Mouse (Mus musculus) CH12F3 (cell line): ENCODE measurements around the gene Zkscan5.
"Not testable (repeated sequence)": the region's sequence is repeated elsewhere in the genome, so short reads cannot be mapped to it uniquely, and the experiment has no call there.

ENCODE experiments used
- in situ Hi-C: fragments of 300-500 bp; cut with MboI; formaldehyde crosslinking; loops from 2 replicates; pipeline ENCODE4 v1.14.3; 2020; ENCODE audit warnings: low sequenced_read_pairs

The Zkscan5 gene

DNA sequence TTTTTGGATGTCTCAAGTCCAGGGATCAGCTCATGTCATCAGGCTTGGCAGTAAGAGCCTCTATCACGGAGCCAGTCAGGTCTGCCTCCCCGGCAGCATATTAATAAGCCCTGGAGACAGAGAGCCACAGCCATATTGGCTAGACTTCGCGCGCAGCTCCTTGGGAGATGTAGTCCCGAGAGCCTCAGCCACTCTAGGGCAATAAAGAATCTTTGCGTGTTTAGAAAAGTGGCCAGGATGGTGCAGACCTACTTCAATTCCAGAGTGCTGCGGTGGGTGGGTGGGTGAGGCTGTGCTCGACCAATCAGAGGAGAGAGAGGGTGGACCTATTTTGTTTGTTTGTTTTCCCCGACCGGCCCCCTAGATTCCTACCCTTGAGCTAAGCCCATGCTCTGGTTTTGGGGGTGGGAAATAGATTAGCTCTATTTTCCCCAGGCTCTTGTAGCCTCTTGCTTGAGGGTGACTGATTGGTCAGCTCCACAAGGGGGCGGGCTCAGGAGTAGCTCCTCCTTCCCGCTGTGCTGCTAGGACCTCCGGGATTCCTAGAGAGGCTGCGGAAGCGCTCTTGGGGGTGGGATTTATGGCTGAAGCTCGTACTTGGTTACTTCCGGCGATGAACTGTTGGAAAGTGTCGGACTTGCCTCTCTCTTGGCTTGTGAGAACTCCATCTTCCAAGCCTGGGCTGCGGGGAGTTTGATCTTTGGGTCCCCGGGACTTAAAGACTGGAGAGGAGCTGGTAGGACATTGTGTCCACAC lies at the start of gene Zkscan5:
TSS of gene Zkscan5 (plus strand) at position 627 of the 756 bp plus-strand sequence.
- in situ Hi-C loops, result no loop called here

DNA sequence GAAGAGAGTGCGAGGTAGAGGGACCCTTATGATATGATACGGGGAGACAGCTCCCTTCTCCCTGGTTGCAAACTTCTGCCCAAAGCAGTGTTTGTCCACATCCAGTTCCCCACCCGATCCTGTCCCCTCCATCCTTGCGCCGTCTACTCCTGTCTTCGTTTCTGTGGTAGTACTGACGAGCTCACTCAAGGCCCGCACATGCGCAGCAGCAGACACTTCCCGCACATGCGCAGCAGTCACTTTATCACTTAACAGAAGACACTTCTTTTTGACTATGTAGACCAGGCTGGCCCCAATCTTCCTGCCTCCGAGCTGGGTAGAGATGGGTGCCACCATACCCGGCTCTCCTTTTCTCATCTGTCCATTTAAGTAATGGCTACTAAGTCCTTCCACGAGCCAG lies 43.0 kb upstream of the Zkscan5 start:
- in situ Hi-C loops, result no loop called here

DNA sequence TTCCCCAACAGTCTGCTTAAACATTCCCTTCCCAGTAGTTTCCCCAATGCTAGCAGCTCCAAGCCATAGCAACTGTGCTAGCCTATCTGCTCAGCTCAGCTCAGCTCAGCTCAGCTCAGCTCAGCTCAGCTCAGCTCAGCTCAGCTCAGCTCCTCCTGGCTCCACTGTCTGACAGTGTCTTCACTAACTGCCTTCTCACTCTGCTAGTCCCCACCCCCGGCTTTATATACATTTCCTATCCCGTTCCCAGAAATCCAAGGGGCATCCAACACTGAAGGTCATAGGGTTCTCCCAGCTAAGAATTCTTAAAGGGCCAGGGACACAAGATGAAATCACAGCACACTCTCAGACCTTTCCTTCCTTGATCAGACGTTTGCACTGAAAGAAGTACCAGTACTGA lies 39.7 kb upstream of the Zkscan5 start:
- in situ Hi-C loops, result no loop called here

DNA sequence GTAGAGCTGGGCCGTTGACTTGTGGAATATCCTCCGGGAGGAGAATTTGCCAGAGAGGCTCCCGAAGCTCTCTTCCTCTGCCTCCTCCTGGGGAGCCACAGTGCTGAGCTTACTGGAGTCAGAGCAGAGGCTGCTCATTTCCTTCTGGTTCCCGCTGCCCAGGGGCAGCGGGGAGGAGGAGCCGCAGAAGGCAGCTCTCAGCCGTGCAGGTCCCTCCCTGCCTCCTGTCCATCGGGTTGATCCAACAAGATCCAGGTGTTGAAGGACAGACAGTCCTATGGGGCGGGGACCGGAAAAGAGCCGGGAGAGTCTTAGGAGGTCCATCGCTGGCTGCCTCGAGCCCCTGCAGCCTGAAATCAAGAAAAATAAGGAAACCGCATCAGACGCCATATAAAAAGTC lies 39.2 kb upstream of the Zkscan5 start:
- in situ Hi-C loops, result no loop called here

DNA sequence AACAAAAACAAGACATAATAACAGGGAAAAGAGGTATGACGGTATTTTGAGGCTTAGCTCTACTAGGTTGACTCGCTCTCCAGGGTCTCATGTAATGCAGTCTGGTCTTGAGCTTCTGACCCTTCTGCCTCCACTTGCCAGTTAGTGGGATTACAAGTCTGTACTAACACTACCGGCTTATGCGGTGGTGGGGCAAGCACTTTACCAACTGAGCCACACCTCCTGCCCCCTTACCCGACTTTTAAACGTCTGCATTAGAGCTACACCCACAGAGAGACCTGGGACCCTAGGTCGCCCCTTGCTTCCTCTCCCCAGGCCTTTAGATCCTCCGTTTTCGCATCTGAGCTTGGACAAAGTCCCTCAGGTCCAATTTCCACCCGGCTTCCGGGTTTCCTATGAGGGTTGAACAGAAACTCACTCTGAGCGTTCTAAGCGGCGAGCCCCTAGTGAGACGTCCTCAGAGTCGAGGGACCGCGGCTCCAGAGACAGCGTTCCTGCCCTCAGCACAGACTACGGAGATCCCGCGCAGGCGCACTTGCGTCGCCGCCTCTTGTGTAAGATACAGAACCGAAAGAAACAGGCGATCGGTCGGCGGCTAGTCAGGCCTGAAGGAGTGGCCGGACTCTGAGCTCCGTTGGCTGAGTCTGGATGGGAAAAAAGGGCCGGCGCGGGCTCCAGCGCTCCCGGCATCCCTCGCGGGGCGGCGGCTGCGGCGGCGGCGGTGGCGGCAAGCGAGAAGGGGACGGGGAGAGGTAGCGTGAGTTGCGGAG lies 37.6 kb upstream of the Zkscan5 start, which contains the start of the genes Ptcd1 and Cpsf4:
TSS of gene Ptcd1 (minus strand) at position 573 of the 770 bp plus-strand sequence.
TSS of gene Cpsf4 (plus strand) at position 678 of the 770 bp plus-strand sequence.
- in situ Hi-C loops, result no loop called here

DNA sequence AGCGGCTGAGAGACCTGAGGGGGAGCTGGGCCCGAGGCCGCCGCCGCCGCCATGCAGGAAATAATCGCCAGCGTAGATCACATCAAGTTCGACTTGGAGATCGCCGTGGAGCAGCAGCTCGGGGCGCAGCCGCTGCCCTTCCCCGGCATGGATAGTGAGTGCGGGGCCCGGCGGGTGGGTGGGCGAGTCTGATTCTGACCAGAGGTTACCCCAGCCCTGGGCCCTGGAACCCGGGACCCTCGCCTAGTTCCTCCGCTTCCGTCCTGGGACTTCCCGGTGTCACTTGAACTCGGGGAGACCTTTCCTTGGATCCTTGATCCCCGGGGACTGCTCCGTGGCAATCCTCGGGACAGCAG lies 37.1 kb upstream of the Zkscan5 start:
- in situ Hi-C loops, result no loop called here

DNA sequence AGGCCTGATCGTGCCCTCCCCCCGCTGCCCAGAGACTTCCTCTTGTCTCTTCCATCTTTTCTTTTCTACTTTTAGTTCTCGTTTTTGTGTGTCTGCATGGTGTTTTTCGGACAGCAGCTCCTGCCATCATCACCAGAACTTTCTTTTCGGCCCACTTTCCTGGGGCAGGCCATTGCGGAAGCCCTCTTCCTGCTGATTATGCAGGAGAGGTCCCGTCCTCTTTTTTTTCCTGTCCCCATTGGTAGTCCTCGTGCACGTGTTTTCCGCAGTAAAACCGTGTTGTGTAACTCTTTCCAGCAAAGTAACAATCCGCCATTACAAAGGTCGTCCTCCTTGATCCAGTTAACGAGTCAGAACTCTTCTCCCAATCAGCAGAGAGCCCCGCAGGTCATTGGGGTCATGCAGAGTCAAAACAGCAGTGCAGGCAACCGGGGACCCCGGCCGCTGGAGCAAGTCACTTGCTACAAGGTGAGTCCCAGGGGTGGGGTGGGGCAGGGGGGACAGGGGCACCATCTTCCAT lies 25.8 kb upstream of the Zkscan5 start:
- in situ Hi-C loops, result no loop called here

DNA sequence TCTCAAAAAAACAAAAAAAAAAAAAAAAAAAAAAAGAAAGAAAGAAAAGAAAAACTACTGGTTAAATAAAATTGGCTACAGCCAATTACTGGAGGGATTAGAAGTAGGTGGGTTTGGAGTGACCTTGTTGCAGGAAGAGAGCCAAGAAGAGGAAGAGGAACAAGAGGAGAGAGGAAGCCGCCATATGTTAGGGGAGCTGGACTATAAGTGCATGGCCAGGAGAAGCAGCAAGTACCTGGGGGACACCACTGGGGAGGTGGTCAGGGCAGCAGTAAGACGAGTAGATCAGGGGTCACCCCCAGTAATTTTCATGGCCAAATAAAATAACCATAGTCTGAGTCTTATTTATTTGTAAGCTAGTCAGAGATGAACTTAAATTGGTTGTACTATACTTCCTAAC lies 19.1 kb upstream of the Zkscan5 start:
- in situ Hi-C loops, result no loop called here

DNA sequence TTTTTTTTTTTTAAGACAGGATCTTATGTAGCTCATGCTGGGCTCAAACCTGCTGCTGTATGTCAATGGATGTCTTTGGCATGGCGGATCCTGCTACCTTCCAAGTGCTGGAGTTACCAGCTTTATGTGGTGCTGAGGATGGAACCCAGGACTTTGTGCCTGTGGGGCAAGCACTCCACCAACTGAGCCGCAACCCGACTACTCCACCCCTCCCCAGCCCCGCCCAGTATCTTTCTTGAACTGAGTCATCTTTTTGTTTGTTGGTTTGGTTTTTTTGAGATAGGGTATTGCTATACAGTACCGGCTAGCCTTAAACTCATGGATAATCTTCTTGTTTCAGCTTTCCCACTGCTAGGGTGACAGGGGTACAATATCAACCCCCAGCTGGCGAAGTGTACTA lies 14.9 kb upstream of the Zkscan5 start:
- in situ Hi-C loops, result no loop called here

DNA sequence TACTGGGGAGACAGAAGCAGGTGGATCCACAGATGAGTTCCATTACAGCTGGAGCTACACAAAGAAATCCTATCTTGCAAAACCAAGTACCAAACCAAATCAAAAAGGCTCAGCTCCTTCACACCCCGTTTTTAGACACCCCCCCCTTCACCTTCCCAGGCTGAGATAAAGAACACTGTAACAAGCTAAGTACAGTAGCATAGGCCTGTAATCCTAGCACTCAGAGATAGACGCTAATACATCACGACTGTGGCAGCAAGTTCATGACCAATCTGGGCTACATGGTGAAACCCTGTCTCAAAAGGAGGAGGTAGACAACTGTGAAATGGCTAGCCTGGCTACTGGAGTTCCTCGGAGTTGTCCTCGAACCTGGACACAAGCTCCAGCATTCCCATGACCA lies 14.0 kb upstream of the Zkscan5 start:
- in situ Hi-C loops, result no loop called here

DNA sequence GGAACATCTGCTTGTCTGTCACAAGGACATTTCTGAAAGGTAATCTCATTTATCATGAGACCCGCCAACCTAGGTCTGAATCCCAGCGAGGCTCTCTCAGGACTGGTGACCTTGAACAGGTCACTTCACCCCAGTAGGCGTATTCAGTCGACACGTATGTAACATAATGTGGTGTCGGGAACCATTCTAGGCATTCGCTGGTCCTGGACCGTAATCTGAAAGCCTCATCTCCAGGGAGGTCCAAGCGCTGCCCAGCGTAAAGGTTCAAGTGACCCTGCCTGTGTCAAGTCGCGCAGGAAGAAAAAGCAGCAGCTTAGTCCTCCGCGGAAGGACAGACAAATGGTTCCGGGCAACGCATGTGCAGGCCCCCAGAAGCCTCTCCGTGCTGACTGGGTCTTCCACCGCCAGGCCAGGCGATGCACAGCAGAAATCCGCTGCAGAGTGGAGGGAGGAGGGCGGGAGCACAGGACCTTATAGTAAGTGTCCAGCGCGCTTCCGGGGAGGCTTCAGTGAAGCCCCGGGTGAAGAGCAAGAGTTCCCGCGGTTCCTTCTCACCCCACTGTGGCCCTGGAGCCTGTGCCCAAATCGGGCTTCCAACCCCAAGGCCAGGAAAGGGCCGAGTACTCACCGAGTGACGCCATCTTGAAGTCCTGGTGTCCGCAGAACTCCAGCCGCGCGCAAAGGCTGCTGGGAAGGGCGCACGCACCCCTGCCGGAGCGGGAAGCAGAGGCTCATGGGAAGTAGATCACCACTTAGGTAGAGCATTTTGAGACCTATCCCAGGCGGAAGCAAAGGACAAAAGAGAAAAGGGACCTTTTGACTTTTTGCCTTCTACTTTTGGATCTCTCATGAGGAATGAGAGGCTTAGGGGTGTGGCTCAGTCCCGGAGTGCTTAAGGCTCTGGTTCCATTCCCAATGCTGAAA lies 13.2 kb upstream of the Zkscan5 start:
- in situ Hi-C loops, result no loop called here

DNA sequence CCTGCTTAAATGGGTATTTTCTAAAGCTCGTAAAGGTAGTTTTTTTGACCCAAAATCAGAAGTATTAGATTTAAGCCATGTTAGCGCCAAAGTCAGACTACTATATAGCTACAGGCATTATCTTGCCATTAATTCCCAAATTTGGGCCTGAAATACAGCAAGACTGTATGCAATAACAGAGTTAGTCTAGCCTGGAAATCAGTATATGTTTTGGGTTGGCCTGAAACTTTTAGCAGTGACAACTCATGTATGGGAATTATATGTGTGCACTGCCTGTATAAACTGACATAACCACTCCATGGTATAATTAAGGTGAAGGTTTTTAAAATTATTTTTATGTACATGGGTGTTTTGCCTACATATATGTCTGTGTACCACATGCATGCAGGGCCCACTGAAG lies 12.4 kb upstream of the Zkscan5 start, which contains the start of gene Atp5j2:
TSS of gene Atp5j2 (minus strand) at position 101 of the 400 bp plus-strand sequence.
- in situ Hi-C loops, result no loop called here

DNA sequence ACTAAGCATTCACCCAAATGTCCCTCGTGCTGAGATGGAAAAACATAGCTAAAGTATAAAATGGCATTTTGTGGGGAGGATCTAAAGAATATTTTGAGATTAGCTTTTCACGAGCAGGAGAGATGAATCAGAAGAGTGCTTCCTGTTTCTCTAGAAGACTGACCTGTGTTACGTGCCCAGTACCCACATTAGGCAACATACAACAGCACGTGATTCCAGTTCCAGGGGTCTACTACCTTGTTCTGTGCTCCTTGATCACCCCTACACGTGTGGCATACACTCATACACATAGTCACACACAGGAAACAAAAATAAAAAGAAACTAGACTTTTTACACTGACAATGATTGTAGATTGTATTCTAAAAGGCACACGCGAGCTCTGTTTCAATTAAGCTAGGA lies 4.0 kb upstream of the Zkscan5 start:
- in situ Hi-C loops, result no loop called here

DNA sequence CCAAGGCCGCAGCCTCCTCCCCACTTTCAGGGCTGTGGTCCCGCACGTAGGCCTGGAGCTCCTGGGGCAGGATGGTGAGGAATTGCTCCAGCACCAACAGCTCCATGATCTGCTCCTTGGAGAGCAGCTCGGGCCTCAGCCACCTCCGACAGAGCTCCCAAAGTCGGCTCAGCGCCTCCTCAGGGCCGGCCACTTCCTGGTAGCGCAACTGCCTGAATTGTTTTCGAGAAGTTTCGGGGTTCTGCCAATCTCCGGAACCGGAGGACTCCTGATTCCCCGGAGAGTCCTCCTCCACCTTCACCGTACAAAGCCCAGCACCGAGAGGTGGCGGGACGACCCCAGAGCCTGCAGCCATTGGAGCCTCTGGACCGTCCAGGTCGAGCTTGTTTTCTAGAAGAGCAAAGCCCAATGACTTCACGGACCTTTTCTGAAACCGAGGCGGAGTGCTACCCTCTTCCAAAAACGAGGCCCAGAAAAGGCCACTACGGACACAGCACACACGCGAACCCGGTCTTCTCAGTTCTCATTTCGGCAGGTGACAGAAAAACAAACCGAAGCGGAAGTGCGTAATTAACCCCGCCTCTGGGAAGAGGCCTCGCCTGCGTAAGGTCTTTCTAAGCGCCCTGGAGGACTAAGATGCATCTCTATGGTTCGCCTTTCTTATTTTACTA lies 2.9 kb upstream of the Zkscan5 start, which contains the start of gene Zkscan14:
TSS of gene Zkscan14 (minus strand) at position 548 of the 671 bp plus-strand sequence.
- in situ Hi-C loops, result no loop called here

DNA sequence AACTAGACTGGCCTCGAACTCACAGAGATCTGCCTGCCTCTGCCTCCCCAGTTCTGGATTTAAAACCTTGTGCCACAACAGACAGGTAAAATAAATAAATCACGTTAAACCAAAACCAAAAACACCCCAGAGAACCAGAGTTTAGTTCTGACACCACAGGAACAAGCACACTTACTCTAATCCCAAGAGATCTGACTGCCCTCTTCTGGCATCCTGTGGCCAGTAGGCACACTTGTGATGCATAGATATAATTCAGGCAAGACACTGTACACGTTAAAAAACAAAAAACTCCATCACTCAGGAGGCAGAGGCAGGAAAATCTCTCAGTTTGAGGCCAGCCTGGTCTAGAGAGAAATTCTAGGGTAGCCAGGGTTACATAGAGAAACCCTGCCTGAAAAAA lies 1.9 kb upstream of the Zkscan5 start:
- in situ Hi-C loops, result no loop called here

DNA sequence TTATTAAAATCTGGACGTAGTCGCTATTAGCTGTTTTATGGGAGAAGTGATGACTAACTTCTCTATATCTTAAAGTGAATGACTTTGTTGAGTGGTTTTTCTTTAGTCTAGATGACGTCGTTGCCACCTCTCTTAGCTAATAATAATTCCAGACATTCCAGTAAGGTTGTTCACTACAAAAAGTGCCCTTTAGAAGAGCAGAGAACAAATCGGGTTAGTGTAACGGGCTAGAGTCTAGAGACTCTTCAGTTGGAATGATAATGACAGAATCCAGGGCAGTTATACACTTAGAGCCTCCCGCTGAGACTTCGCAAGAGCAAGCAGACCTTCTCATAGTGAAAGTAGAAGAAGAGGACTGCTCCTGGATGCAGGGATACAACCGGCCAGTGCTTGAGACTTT lies 679 bp downstream of the Zkscan5 start:
- in situ Hi-C loops, result no loop called here

DNA sequence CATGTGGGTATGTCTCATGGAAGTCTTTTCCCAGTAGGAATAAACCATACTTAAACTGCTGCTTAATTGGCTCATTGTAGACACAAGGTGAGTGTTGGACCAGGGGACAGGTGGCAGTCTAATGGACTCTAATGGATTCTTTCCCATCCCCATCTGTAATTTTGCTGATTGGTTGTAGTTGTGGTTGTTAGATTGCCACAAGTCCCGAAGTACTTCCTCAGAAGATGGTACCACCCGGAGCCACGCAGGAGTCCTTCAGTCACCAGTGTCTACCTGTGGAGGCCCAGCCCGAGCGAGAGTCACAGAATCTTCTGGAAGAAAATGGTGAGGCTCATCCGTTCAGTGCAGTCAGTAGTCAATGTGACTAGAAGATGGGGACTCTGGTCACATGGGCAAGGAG lies 3.0 kb downstream of the Zkscan5 start:
- in situ Hi-C loops, result no loop called here

DNA sequence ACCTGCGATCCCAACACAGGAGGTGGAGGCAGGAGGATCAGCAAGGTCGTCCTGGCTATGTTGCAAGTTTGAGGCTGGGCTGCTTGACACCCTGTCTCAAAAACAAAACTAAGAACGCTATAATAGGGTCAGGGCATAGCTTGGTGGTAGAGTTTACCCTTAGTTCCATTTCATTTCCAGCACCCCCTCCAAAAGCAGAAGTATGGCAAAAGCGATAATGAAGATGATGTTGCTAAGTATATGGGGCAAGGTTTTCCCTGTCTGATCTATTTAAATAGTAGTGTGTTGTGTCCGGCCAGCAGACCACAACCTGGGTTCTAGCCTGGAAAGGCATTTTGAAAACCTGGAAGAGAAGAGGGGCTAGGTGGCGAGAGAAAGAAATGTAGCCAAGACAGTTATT lies 3.6 kb downstream of the Zkscan5 start:
- in situ Hi-C loops, result no loop called here

DNA sequence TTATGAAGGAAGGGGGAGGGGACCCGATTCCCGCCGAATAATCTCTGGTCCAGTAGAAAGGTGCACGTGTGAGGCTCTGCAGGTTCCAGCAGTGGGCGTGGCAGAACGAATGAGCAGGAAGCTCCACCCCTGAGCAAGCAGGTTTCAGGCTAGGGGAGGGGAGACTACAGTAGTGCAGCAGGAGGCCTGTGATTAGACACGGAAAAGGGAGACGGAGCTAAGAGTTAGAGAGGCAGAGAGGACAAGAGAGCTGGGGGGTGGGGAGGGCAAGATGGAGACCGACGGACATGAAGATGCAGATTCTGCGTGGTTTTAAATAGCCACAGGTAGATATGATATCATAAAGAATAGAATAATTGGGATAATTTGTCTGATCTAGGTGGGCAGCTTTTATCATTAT lies 4.0 kb downstream of the Zkscan5 start:
- in situ Hi-C loops, result not testable (repeated sequence)

DNA sequence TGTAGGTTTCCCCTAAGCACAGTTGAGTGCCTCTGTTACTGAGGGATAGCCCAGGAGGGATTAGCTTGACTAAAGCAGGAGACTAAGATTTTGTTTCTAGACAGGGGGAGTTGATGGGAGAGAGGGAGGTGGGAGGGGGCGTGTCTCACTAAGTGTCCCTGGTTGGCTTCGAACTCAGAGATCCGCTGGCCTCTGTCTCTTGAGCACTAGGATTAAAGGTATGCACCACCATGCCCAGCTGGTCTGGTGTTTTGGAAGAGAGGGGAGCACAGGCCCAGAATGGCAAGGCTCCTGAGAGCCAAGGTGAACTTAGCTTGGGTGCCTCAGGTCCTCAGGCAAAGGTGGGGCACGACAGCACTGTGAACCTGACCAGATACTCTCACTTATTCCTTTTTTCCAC lies 7.0 kb downstream of the Zkscan5 start:
- in situ Hi-C loops, result no loop called here
